14 mouse cellular contexts compared by ENCODE assay signal in the genomic region with DNA sequence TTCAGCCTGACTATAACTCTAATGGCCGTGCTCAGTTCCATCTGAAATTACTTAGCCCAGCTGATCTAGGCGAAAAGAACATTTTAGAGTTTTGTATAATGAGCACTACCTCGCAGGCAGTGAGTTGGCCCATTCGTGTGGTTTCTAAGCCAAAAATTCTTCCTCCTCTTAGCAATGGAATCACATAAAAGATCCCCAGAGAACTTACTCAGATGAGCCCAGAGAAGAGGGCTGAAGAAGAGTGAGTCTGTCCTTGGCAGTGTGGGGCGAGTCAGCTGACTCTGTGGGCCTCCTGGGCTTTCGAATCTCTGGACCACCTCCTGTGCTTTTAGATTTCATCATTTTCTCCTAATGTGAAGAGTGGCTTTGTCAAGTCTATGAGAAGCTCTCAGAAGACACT.
DNase-seq lines count a peak whose midpoint lies in the region; TF ChIP-seq lines count a peak whose summit lies in the region.
"Had no signal": no experiment of that assay in that cellular context is flagged by ENCODE, and none has a peak within 500 bp of the region (broad histone marks: within the 10 kb centered on the region; RNA-seq: fewer than 3 reads in every experiment).

No protein-coding gene starts in this region.

- no peaks in the 10 kb centered on the region for H3K27me3 ChIP-seq in myocyte (ENCODE audit: control insufficient read depth, insufficient read depth, insufficient read length)
- H3K27me3 ChIP-seq: heart, embryonic 13.5 days; midbrain, embryonic 13.5 days; neural tube, embryonic 13.5 days had no signal

- intact Hi-C loops in gastrocnemius, postnatal 14 days (cut with DNase I; ENCODE audit: low total_unique reads): no loop called here

- no peaks in the 10 kb centered on the region for H3K79me2 ChIP-seq in myocyte (ENCODE audit: control insufficient read depth, insufficient read depth)

- no peak overlapping the region for H3K4me3 ChIP-seq in lung, adult 2 months (replicated peaks; ENCODE audit: extremely low read depth, low read depth, low read length)
- no peak overlapping the region for H3K4me3 ChIP-seq in myocyte
- H3K4me3 ChIP-seq: heart, embryonic 13.5 days; midbrain, embryonic 13.5 days; neural tube, embryonic 13.5 days had no signal

- 70% methylated on average over 6 of the region's 6 CpGs for WGBS in lung, adult 2 months

- peak; percentile 25 for DNase-seq in adrenal gland, postnatal 10 days
- no peak for DNase-seq in adrenal gland, postnatal 25 days
- DNase-seq in lung, postnatal 36 days: peak; percentile 32
- DNase-seq in lung, adult 2 months: no peak
- peak; percentile 71 for DNase-seq in gastrocnemius, postnatal 14 days
- no peak for DNase-seq in cerebellum, postnatal 4 days (ENCODE audit: low spot score in 2 of 2)
- no peak for DNase-seq in spleen, adult 18-20 months
- DNase-seq: kidney, postnatal 36 days; lung, embryonic 14.5 days; thymus, postnatal 14 days had no signal

- TF ChIP-seq POLR2A in lung, adult 2 months (IDR thresholded peaks at IDR 0.05; ENCODE audit: borderline replicate concordance, extremely low read depth, low read depth, low read length): no peak
- no peak for TF ChIP-seq POLR2A in myocyte (IDR thresholded peaks at IDR 0.05; ENCODE audit: insufficient read length, low read depth)

- H3ac ChIP-seq in myocyte (ENCODE audit: control insufficient read depth, insufficient read length): no peak overlapping the region

- TF ChIP-seq CTCF in lung, adult 2 months (IDR thresholded peaks at IDR 0.05; ENCODE audit: insufficient read depth, low read length): no peak

- H3K4me1 ChIP-seq in lung, adult 2 months (ENCODE audit: control insufficient read depth, insufficient read depth, low read length): no peaks in the 10 kb centered on the region
- H3K4me1 ChIP-seq: heart, embryonic 13.5 days; midbrain, embryonic 13.5 days; neural tube, embryonic 13.5 days had no signal

- H3K36me3 ChIP-seq in myocyte (ENCODE audit: control insufficient read depth, insufficient read depth): no peaks in the 10 kb centered on the region
- H3K36me3 ChIP-seq: heart, embryonic 13.5 days; midbrain, embryonic 13.5 days; neural tube, embryonic 13.5 days had no signal

- H3K4me2 ChIP-seq in myocyte (ENCODE audit: low read depth): no peak overlapping the region
- H3K4me2 ChIP-seq: heart, embryonic 13.5 days; lung, embryonic 14.5 days; midbrain, embryonic 13.5 days; neural tube, embryonic 13.5 days had no signal

TF ChIP-seq in myocyte, 11 proteins besides CTCF, POLR2A, EP300 and RAD21:
- TF ChIP-seq USF1 (IDR thresholded peaks at IDR 0.05; ENCODE audit: low read depth): peak; percentile 47
- TF ChIP-seq CEBPB (IDR thresholded peaks at IDR 0.05; ENCODE audit: insufficient read depth, poor library complexity, severe bottlenecking): no peak

Comparison
In these comparisons a context has a peak if more than half of its experiments do, and no peak if none do; other contexts are left out.
1. DNase-seq: peak in adrenal gland, postnatal 10 days (single experiment), lung, postnatal 36 days (single experiment) and gastrocnemius, postnatal 14 days (single experiment); none in adrenal gland, postnatal 25 days (single experiment), lung, adult 2 months (single experiment), cerebellum, postnatal 4 days (0 of 2) and spleen, adult 18-20 months (0 of 2).